Mouse (Mus musculus) neutrophil, adult 5-6 weeks (primary cell): ENCODE data around the gene Mylip. TPM values are rescaled to one million over a fixed set of nuclear protein-coding genes. Genes with fewer than 3 reads are reported as not detected.

ENCODE experiments used
- ATAC-seq: fragments of 151-379, 151-347 bp; 2 replicates; pipeline ENCODE4 v1.8.0; 2017; ENCODE audit warnings: mild to moderate bottlenecking, moderate TSS enrichment; ENCODE audit not compliant: insufficient number of reproducible peaks, poor library complexity, low FRiP score, severe bottlenecking; ENCODE audit errors: extremely low read depth
- total RNA-seq: library from RNA; stranded (forward); fragments of 200-1000 nt; gene quantifications from 2 replicates; pipeline ENCODE4 v1.2.3, GENCODE M21; 2017

The Mylip gene
- total RNA-seq, 1 experiment from 2014 or later: 149 TPM

GRCm38 (mm10) chr13:45390312-45390961, 895 bp downstream of the Mylip start:
- ATAC-seq: no peak

- peak; percentile 55 for ATAC-seq
Measured at GRCm38 (mm10) chr13:45390962-45391853, 1.7 kb downstream of the Mylip start.

GRCm38 (mm10) chr13:45391854-45392454, 2.4 kb downstream of the Mylip start:
- ATAC-seq: no peak

GRCm38 (mm10) chr13:45394221-45394768, 4.8 kb downstream of the Mylip start:
- ATAC-seq: no peak

GRCm38 (mm10) chr13:45396724-45397123, 7.2 kb downstream of the Mylip start:
- no peak for ATAC-seq

- ATAC-seq: no peak
Measured at GRCm38 (mm10) chr13:45397240-45397639, 7.7 kb downstream of the Mylip start.

- ATAC-seq: no peak
Measured at GRCm38 (mm10) chr13:45397896-45398805, 8.6 kb downstream of the Mylip start.

GRCm38 (mm10) chr13:45400700-45401099, 11.2 kb downstream of the Mylip start:
- ATAC-seq: no peak

GRCm38 (mm10) chr13:45401816-45402215, 12.3 kb downstream of the Mylip start:
- ATAC-seq: no peak

- ATAC-seq: no peak
Measured at GRCm38 (mm10) chr13:45402316-45403039, 12.9 kb downstream of the Mylip start.

GRCm38 (mm10) chr13:45404269-45404668, 14.7 kb downstream of the Mylip start:
- ATAC-seq: no peak

- no peak for ATAC-seq
Measured at GRCm38 (mm10) chr13:45405194-45405810, 15.8 kb downstream of the Mylip start.

- ATAC-seq: no peak
Measured at GRCm38 (mm10) chr13:45406289-45406688, 16.7 kb downstream of the Mylip start.

- ATAC-seq: no peak
Measured at GRCm38 (mm10) chr13:45406703-45407102, 17.2 kb downstream of the Mylip start.

GRCm38 (mm10) chr13:45410936-45411335, 21.4 kb downstream of the Mylip start:
- no peak for ATAC-seq

GRCm38 (mm10) chr13:45413066-45413465, 23.5 kb downstream of the Mylip start:
- ATAC-seq: no peak

GRCm38 (mm10) chr13:45414031-45414430, 24.5 kb downstream of the Mylip start:
- no peak for ATAC-seq
